Mouse (Mus musculus) ES-Bruce4 (cell line): Measurements from ENCODE around the gene Cfap74.

Experiments
- CTCF ChIP-seq: IDR thresholded peaks from one replicate; pipeline ENCODE4 v1.8.1; 2011; ENCODE audit warnings: low read depth, low read length
- EP300 ChIP-seq: IDR thresholded peaks from 2 replicates; pipeline ENCODE4 v1.6.1; 2011; ENCODE audit warnings: low read depth, low read length; ENCODE audit not compliant: insufficient read depth

GRCm38 (mm10) chr4:155470997-155471396 lies 62.0 kb downstream of the Cfap74 start:
- TF ChIP-seq CTCF (no peak), EP300 (no peak)
